Mouse (Mus musculus): ENCODE results near the gene Trip13.
A peak's percentile ranks its signal among the peaks of the same experiment; 100 is the strongest.

Trip13 gene

GRCm38 (mm10) chr13:73937321-73938176 lies at the start of gene Trip13, which contains the start of gene Brd9:
Trip13 (minus strand) TSS chr13:73937784.
Brd9 (plus strand) TSS chr13:73937811.
- peak; percentile 90 for DNase-seq (ENCODE audit: low spot score)

- DNase-seq (ENCODE audit: low spot score) = no peak
These were observed 39.4 kb upstream of the Trip13 start for GRCm38 (mm10) chr13:73976935-73977334.

- no peak for DNase-seq (ENCODE audit: low spot score)
These were observed 36.9 kb upstream of the Trip13 start for GRCm38 (mm10) chr13:73974523-73974922.

GRCm38 (mm10) chr13:73970545-73971448 lies 33.2 kb upstream of the Trip13 start:
- peak; percentile 50 for DNase-seq (ENCODE audit: low spot score)

- DNase-seq (ENCODE audit: low spot score) = no peak
These were observed 26.0 kb upstream of the Trip13 start, which contains the start of gene Zdhhc11 for GRCm38 (mm10) chr13:73963551-73963950. Zdhhc11 (plus strand) TSS chr13:73963851.

GRCm38 (mm10) chr13:73961177-73961576 lies 23.6 kb upstream of the Trip13 start:
- DNase-seq (ENCODE audit: low spot score) = no peak

GRCm38 (mm10) chr13:73960117-73960652 lies 22.6 kb upstream of the Trip13 start:
- DNase-seq (ENCODE audit: low spot score) = no peak

GRCm38 (mm10) chr13:73955531-73955930 lies 17.9 kb upstream of the Trip13 start:
- DNase-seq (ENCODE audit: low spot score) = no peak

- DNase-seq (ENCODE audit: low spot score) = no peak
These were observed 17.1 kb upstream of the Trip13 start for GRCm38 (mm10) chr13:73954666-73955065.

GRCm38 (mm10) chr13:73953551-73954130 lies 16.1 kb upstream of the Trip13 start:
- no peak for DNase-seq (ENCODE audit: low spot score)

- no peak for DNase-seq (ENCODE audit: low spot score)
These were observed 7.0 kb upstream of the Trip13 start for GRCm38 (mm10) chr13:73944606-73945005.

- DNase-seq (ENCODE audit: low spot score) = no peak
These were observed 1.5 kb upstream of the Trip13 start for GRCm38 (mm10) chr13:73939101-73939500.

GRCm38 (mm10) chr13:73938177-73938560 lies 585 bp upstream of the Trip13 start:
- DNase-seq (ENCODE audit: low spot score) = no peak

GRCm38 (mm10) chr13:73936938-73937320 lies 655 bp downstream of the Trip13 start:
- peak; percentile 34 for DNase-seq (ENCODE audit: low spot score)

- no peak for DNase-seq (ENCODE audit: low spot score)
These were observed 5.4 kb downstream of the Trip13 start for GRCm38 (mm10) chr13:73932201-73932600.

- DNase-seq (ENCODE audit: low spot score) = no peak
These were observed 24.5 kb downstream of the Trip13 start for GRCm38 (mm10) chr13:73913066-73913465.

- DNase-seq (ENCODE audit: low spot score) = no peak
These were observed 29.7 kb downstream of the Trip13 start for GRCm38 (mm10) chr13:73907683-73908412.

- DNase-seq (ENCODE audit: low spot score) = no peak
These were observed 30.4 kb downstream of the Trip13 start for GRCm38 (mm10) chr13:73907136-73907535.

- DNase-seq (ENCODE audit: low spot score) = no peak
These were observed 40.0 kb downstream of the Trip13 start for GRCm38 (mm10) chr13:73897561-73897960.

- DNase-seq (ENCODE audit: low spot score) = no peak
These were observed 44.9 kb downstream of the Trip13 start for GRCm38 (mm10) chr13:73892493-73893178.

GRCm38 (mm10) chr13:73887415-73887874 lies 50.1 kb downstream of the Trip13 start:
- no peak for DNase-seq (ENCODE audit: low spot score)

Measured in c-Kit-positive CD71-positive TER-119-positive erythroid progenitor cells, embryonic 14.5 days (primary cell).